Mouse (Mus musculus) heart, postnatal 36 days (tissue): ENCODE data around the gene Kcnk4. TPM values are rescaled to one million over a fixed set of nuclear protein-coding genes. Genes with fewer than 3 reads are reported as not detected.

ENCODE experiments used
- DNase-seq, 2 experiments: peaks; one replicate each; pipeline ENCODE4 v3.0.0; 2021 to 2022
- intact Hi-C: fragments of 180-260 bp; cut with DNase I; formaldehyde crosslinking; loops from one replicate; pipeline ENCODE4 v1.15.1; 2025
- total RNA-seq, 2 experiments: library from RNA; stranded (reverse); gene quantifications; 2 replicates each; pipeline ENCODE4 v1.2.3; 2021

Kcnk4 gene
- total RNA-seq, 2 experiments from 2014 or later: not detected

- DNase-seq: no peak
- intact Hi-C loops: loop anchor here (2.0 kb wide), 1 partner anchor 16 kb away; the partner anchor contains the start of gene Catsperz
Observed at GRCm38 (mm10) chr19:6940396-6941351, 6.4 kb upstream of the Kcnk4 start.

GRCm38 (mm10) chr19:6939106-6940002 lies 5.0 kb upstream of the Kcnk4 start:
- DNase-seq: no peak
- intact Hi-C loops: loop anchor here (2.0 kb wide), 1 partner anchor 15 kb away; the partner anchor contains the start of gene Catsperz

DNA sequence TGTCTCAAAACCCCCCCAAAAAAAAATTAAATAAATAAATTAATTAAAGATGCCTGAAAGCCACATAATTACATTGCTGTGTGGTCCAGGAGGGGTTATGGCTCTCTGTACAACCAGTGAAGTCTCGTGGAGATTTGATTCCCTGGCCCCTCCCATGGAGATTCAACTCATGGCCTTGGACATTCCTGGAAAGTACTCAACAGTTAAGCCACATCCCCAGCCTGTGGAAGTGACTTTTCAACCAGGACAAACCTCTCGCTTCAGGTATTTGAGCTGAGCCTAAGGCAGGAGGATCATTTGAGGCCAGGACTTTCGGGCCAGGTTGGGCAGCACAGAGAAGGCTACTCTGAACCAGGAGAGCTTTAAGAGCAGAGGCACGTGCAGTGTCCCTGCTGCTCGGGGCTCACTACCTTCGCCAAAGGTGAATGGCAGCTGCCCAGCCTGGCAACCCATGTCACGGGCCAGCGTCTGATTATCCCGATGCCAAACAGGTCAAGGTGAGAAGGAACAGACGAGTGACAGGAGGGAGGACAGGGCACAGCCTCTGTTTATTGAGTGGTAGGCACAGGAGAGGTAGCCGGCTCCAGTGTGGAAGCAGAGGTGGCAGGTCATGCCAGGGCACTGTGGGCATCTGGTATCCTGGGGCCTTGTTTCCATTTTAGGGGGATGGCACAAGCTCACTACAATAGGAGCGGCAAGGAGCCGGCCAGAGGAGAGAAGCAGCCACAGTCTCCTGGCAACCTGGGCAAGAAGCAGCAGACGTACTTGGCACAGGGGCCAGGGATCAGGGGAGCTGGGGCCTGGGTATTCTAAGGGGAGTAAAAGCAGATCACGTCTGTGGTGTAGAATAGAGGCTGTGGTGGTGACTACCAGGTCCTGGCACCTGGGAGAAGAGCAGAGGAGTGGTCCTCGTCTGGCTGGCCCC lies 3.5 kb upstream of the Kcnk4 start:
- intact Hi-C loops: no loop called here
- DNase-seq: peak; percentile 40 to 60

- no peak for DNase-seq
- intact Hi-C loops: no loop called here
Observed at GRCm38 (mm10) chr19:6936299-6936698, 2.0 kb upstream of the Kcnk4 start.

GRCm38 (mm10) chr19:6933436-6934194 lies 700 bp downstream of the Kcnk4 start:
- intact Hi-C loops: no loop called here
- DNase-seq: no peak

- no peak for DNase-seq
- intact Hi-C loops: no loop called here
Observed at GRCm38 (mm10) chr19:6933102-6933435, 1.2 kb downstream of the Kcnk4 start.

DNA sequence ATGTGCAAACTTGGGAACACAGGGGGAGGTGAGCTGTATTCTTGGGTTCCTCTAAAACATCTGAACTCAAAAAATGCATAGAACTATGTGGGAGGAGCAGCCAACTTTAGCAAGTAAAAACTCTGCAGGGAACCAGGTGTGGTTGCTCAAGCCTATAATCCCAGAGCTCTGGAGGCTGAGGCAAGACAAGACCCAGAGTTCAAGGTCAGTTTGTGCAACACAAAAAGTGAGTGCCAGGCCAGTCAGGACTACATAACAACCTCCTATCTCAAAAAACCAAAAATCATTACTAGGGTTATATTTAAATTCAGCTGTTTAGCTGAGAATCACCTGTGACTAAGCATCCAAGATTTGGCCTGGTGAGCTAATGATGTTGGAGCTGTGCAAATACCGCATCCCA lies 2.3 kb downstream of the Kcnk4 start:
- intact Hi-C loops: no loop called here
- no peak for DNase-seq

GRCm38 (mm10) chr19:6931002-6931401 lies 3.3 kb downstream of the Kcnk4 start:
- no peak for DNase-seq
- intact Hi-C loops: no loop called here

- intact Hi-C loops: loop anchor here (10.0 kb wide), 1 partner anchor 267 kb away; no protein-coding TSS in a partner anchor
- DNase-seq: no peak
Observed at GRCm38 (mm10) chr19:6928080-6928479, 6.2 kb downstream of the Kcnk4 start.

- no peak for DNase-seq
- intact Hi-C loops: loop anchor here (10.0 kb wide), 1 partner anchor 268 kb away; no protein-coding TSS in a partner anchor
Observed at GRCm38 (mm10) chr19:6926559-6927255, 7.6 kb downstream of the Kcnk4 start.

- no peak for DNase-seq
- intact Hi-C loops: loop anchor here (2.0 to 10.0 kb wide), 2 partner anchors 15 to 269 kb away; partner anchors contain the start of gene Bad
Observed at GRCm38 (mm10) chr19:6925611-6926329, 8.5 kb downstream of the Kcnk4 start.

GRCm38 (mm10) chr19:6925307-6925573 lies 9.1 kb downstream of the Kcnk4 start, which contains the start of gene Catsperz:
TSS of gene Catsperz (minus strand) at chr19:6925380.
- intact Hi-C loops: loop anchor here (2.0 to 10.0 kb wide), 2 partner anchors 16 to 270 kb away; partner anchors contain the start of gene Bad
- DNase-seq: no peak

GRCm38 (mm10) chr19:6924461-6925306 lies 9.6 kb downstream of the Kcnk4 start:
- peak; percentile 87 to 91 for DNase-seq
- intact Hi-C loops: loop anchor here (1.0 to 10.0 kb wide), 4 partner anchors 16 to 270 kb away; partner anchors contain the start of gene Bad

- no peak for DNase-seq
- intact Hi-C loops: loop anchor here (10.0 kb wide), 1 partner anchor 272 kb away; no protein-coding TSS in a partner anchor
Observed at GRCm38 (mm10) chr19:6922901-6923735, 11.2 kb downstream of the Kcnk4 start.

- intact Hi-C loops: loop anchor here (10.0 kb wide), 1 partner anchor 273 kb away; no protein-coding TSS in a partner anchor
- DNase-seq: peak; percentile 99 to 100
Observed at GRCm38 (mm10) chr19:6921647-6922567, 12.4 kb downstream of the Kcnk4 start, which contains the start of gene Esrra. TSS of gene Esrra (minus strand) at chr19:6921813.
